Mouse (Mus musculus) heart, adult 2 months (tissue): ENCODE measurements at regions not wholly inside any gene's neighbourhood (a gene's known extent, or its start where the extent isn't known, plus 50 kb on each side); places are given as distances from the start of the nearest gene placed in this dataset.

Experiments used
- CTCF ChIP-seq: fragments of 200-600 bp; IDR thresholded peaks from 2 replicates; pipeline ENCODE4 v1.8.1; 2022; ENCODE audit warnings: antibody characterized with exemption, mild to moderate bottlenecking, moderate library complexity
- EP300 ChIP-seq: fragments of 200-500 bp; IDR thresholded peaks from 2 replicates; pipeline ENCODE4 v1.6.1; 2011; ENCODE audit warnings: low read depth, low read length, control low read depth; ENCODE audit not compliant: insufficient read depth
- POLR2A ChIP-seq: fragments of 200-500 bp; IDR thresholded peaks from 2 replicates; pipeline ENCODE4 v1.6.1; 2011; ENCODE audit warnings: mild to moderate bottlenecking, low read depth, low read length, control low read depth; ENCODE audit not compliant: insufficient read depth

DNA sequence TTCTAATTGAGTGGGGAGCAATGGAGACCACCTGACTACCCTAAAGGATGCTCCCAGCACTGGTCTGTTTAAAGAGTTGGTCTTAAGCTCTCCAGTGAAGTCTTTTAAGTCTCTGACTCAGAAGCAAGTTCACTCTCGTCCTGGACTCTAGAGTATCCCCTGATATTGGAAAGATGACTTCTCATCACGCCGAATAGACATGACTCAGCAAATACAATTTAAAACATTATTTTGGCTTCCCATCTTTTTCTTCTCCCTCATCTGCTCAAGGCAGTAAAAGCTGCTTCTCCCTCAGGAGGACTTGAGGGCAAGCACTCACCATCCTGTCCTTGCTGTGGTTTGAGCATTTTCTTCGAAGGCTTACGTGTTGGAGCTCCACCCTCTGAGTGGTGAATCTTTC is 92.7 kb upstream of the Max start:
- TF ChIP-seq POLR2A = no peak
- TF ChIP-seq CTCF = no peak
- TF ChIP-seq EP300 = no peak
